Mouse (Mus musculus): ENCODE measurements at regions not wholly inside any gene's neighbourhood (a gene's known extent, or its start where the extent isn't known, plus 50 kb on each side); places are given as distances from the start of the nearest gene placed in this dataset.

GRCm38 (mm10) chr10:9117648-9118551 lies 232.0 kb upstream of the Sash1 start:
- H3K27ac ChIP-seq (replicated peaks; ENCODE audit: low read depth, low read length), result no peak overlapping the region
- no peaks in the 10 kb centered on the region for H3K4me1 ChIP-seq (ENCODE audit: control insufficient read depth, insufficient read depth, insufficient read length, low read length)
- H3K4me3 ChIP-seq (ENCODE audit: insufficient read depth, low read depth, low read length), result peak overlapping the region; percentile 18; the same call in 1 of the 2 replicates

DNA sequence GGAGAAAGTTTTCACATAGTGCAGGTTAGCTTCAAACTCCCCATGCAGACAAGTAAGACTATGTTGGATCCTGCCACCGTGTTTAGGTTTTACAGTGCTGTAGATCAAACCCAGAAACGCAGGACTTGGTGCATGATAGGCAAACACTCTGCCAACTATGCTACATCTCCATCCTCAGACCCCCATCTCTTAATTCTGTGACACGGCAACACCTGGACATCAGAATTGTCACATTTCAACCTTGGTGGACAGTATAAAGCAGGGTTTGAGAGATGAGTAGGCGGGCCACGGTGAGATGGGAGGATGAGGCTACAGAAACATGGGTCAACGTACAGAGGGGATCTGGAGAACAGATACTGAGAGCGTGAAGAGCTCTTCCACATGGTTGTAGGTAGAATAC lies 231.3 kb upstream of the Sash1 start:
- H3K4me1 ChIP-seq (ENCODE audit: control insufficient read depth, insufficient read depth, insufficient read length, low read length), result no peaks in the 10 kb centered on the region
- H3K27ac ChIP-seq (replicated peaks; ENCODE audit: low read depth, low read length), result no peak overlapping the region
- H3K4me3 ChIP-seq (ENCODE audit: insufficient read depth, low read depth, low read length), result peak overlapping the region; percentile 18; the same call in 1 of the 2 replicates

DNA sequence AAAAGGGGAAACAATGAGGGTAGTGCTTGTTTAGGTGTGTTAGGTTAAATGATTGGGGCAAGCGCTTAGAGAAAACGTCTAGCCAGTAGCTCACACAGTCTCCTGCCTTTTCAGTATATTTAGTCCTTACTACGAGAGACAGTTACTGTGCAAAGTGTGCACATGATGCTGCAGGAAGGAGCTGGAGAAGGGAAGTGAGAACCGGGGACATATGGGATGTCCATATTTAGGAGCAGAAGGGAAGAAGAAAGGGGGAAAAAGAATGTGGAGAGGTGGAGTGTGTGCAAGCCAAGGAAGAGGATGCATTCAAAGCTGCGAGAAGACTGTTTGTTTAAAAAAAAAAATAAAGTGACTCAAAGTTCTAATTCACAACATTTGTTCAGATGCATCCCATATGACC lies 227.8 kb upstream of the Sash1 start:
- no peak overlapping the region for H3K4me3 ChIP-seq (ENCODE audit: insufficient read depth, low read depth, low read length)
- no peak overlapping the region for H3K27ac ChIP-seq (replicated peaks; ENCODE audit: low read depth, low read length)
- H3K4me1 ChIP-seq (ENCODE audit: control insufficient read depth, insufficient read depth, insufficient read length, low read length), result no peaks in the 10 kb centered on the region

GRCm38 (mm10) chr10:9111051-9111450 lies 225.2 kb upstream of the Sash1 start:
- no peaks in the 10 kb centered on the region for H3K4me1 ChIP-seq (ENCODE audit: control insufficient read depth, insufficient read depth, insufficient read length, low read length)
- no peak overlapping the region for H3K4me3 ChIP-seq (ENCODE audit: insufficient read depth, low read depth, low read length)
- H3K27ac ChIP-seq (replicated peaks; ENCODE audit: low read depth, low read length), result no peak overlapping the region

DNA sequence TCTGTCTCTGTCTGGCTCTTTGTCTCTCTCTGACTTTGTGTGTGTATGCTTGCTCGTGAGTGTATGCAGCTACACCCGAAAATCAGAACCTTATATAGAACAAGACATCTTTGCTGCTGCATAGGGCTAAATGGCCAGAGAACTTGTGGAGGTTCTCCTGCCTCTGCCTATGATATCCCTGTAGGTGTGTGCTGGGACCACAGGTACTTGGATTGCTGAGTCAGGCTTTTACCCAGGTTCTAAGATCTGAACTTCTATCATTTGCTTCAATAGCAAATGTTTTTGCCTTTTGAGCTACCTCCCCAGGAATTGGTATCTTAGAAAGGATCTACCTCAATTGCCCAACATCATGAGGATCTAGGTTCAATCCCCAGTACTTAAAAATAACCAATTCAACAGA lies 210.3 kb upstream of the Sash1 start:
- no peak overlapping the region for H3K27ac ChIP-seq (replicated peaks; ENCODE audit: low read depth, low read length)

GRCm38 (mm10) chr10:9095163-9095562 lies 209.3 kb upstream of the Sash1 start:
- Histone ChIP-seq H3K4me1 (ENCODE audit: control insufficient read depth, insufficient read depth, insufficient read length, low read length) (no peaks in the 10 kb centered on the region; the same call in 1 of the 2 replicates), H3K4me3 (ENCODE audit: insufficient read depth, low read depth, low read length) (no peak overlapping the region), H3K27ac (replicated peaks; ENCODE audit: low read depth, low read length) (no peak overlapping the region)

More for the DNA sequence above, 210.3 kb upstream of the Sash1 start:
- Histone ChIP-seq H3K4me1 (ENCODE audit: control insufficient read depth, insufficient read depth, insufficient read length, low read length) (no peaks in the 10 kb centered on the region; the same call in 1 of the 2 replicates), H3K4me3 (ENCODE audit: insufficient read depth, low read depth, low read length) (no peak overlapping the region)

DNA sequence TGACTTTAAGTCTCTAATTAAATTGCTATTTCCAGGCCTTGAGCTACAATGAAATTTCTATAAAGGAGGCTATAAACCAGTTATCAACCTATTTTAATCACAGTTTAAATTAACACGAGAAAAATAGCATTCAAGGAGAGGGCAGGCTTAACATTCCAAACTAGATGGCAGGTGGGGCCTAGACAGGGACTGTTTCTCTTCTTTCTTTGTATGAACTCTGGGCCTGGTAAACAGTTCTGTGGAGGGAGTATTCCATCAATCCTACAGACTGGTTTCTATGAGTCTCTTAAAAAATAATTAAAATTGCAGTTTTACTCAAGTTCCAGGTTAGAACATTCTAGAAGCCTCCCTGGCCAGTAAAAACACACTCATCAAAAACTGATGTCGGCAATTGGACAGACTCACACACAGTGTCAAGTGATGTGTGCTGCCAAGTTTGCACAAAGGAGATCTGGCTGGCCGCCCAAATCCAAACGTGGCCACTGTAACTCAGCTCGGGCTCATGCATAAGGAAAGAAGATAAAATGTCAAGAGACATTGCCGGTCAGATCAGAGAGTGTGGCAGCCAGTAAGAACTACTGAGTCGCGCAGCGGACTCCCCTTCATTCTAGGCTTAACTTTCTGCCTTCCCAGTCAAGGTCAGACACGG lies 206.5 kb upstream of the Sash1 start:
- H3K27ac ChIP-seq (replicated peaks; ENCODE audit: low read depth, low read length), result no peak overlapping the region
- no peaks in the 10 kb centered on the region; the same call in 1 of the 2 replicates for H3K4me1 ChIP-seq (ENCODE audit: control insufficient read depth, insufficient read depth, insufficient read length, low read length)
- no peak overlapping the region for H3K4me3 ChIP-seq (ENCODE audit: insufficient read depth, low read depth, low read length)

DNA sequence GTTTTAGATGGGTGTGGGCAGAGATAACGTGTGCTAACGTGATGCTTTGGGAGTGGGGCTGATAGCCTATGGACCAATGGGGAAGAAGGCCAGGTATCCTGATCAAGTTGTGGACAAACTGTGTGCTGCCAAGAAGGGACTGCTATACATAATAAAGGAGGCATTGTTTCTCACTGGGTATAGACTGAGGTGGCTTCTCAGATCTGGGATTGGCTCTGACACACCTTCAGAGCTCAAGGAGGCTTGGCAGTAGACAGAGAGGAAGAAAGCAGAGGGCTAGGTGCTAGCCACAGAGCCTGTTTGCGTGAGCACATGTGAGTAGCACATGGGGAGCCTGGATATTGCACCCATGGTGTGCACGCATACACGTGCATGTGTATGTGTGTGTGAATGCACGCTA lies 205.1 kb upstream of the Sash1 start:
- Histone ChIP-seq H3K27ac (replicated peaks; ENCODE audit: low read depth, low read length) (no peak overlapping the region), H3K4me3 (ENCODE audit: insufficient read depth, low read depth, low read length) (no peak overlapping the region), H3K4me1 (ENCODE audit: control insufficient read depth, insufficient read depth, insufficient read length, low read length) (peaks cover 7% of the 10 kb centered on the region; the same call in 1 of the 2 replicates)

- peaks cover 7% of the 10 kb centered on the region for H3K4me1 ChIP-seq (ENCODE audit: control insufficient read depth, insufficient read depth, insufficient read length, low read length)
- no peak overlapping the region for H3K27ac ChIP-seq (replicated peaks; ENCODE audit: low read depth, low read length)
- H3K4me3 ChIP-seq (ENCODE audit: insufficient read depth, low read depth, low read length), result no peak overlapping the region
Measured at GRCm38 (mm10) chr10:9087871-9088270, 202.0 kb upstream of the Sash1 start.

DNA sequence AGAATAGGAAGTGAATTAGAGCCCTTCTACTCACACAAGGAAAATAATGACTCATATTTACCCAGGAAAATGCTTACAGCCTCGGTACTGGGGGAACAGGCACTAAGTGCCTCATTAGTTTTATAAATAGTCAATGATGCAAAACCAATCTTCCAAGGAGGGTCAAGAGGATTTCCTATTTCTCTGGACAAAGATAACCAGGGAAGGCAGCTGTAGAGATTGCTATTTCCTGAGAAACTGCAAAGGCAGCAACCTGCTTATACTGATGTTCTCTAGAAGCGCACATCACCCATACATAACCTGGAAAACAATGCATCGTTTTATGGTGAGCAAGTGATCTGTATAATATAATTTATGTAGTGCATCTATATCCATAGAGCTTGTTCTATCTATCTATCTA lies 201.3 kb upstream of the Sash1 start:
- H3K4me3 ChIP-seq (ENCODE audit: insufficient read depth, low read depth, low read length), result no peak overlapping the region
- peaks cover 7% of the 10 kb centered on the region; the same call in 1 of the 2 replicates for H3K4me1 ChIP-seq (ENCODE audit: control insufficient read depth, insufficient read depth, insufficient read length, low read length)
- H3K27ac ChIP-seq (replicated peaks; ENCODE audit: low read depth, low read length), result no peak overlapping the region

- H3K4me3 ChIP-seq (ENCODE audit: insufficient read depth, low read depth, low read length), result no peak overlapping the region
- peaks cover 7% of the 10 kb centered on the region; the same call in 1 of the 2 replicates for H3K4me1 ChIP-seq (ENCODE audit: control insufficient read depth, insufficient read depth, insufficient read length, low read length)
- H3K27ac ChIP-seq (replicated peaks; ENCODE audit: low read depth, low read length), result no peak overlapping the region
Measured at GRCm38 (mm10) chr10:9086666-9087065, 200.8 kb upstream of the Sash1 start.

DNA sequence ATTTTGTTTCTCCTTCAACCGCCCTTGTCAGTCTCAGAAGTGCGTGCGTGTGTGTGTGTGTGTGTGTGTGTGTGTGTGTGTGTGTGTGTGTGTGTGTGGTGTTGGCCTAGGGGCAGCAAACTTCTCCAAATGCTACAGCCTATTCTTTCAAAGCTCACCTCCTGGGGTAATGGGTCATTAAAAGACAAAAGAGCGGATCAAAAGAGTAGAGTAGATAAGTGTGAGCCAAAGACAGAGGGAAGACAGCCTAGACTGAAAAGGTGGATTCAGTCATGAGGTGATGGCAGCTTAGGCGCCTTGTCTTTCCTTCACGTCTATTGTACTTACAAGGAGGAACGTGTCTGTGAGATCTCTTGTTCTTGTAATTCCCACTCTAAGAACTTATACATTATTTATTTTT lies 199.6 kb upstream of the Sash1 start:
- H3K27ac ChIP-seq (replicated peaks; ENCODE audit: low read depth, low read length), result no peak overlapping the region
- H3K4me1 ChIP-seq (ENCODE audit: control insufficient read depth, insufficient read depth, insufficient read length, low read length), result peaks cover 7% of the 10 kb centered on the region; the same call in 1 of the 2 replicates
- H3K4me3 ChIP-seq (ENCODE audit: insufficient read depth, low read depth, low read length), result no peak overlapping the region

DNA sequence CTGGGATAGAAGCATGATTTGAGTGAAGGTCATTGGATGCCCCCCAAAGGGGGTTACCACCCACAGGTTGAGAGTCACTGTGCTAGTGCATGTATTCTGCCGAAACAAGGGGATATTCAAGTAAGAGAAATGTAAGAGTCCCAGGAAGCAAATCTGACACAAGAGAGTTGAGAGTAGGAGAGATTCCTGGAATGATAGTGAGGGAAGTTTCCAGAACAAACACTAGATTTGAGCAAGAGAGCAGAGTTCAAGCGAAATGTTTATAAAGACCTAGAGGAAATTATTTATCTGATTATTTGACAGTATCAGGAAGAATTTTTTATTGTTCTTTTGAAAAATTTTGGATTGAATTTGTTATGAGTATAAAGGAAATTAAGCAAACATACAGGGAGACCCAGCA lies 189.0 kb upstream of the Sash1 start:
- no peak overlapping the region for H3K27ac ChIP-seq (replicated peaks; ENCODE audit: low read depth, low read length)
- no peak overlapping the region for H3K4me3 ChIP-seq (ENCODE audit: insufficient read depth, low read depth, low read length)
- no peaks in the 10 kb centered on the region for H3K4me1 ChIP-seq (ENCODE audit: control insufficient read depth, insufficient read depth, insufficient read length, low read length)

- H3K27ac ChIP-seq (replicated peaks; ENCODE audit: low read depth, low read length), result no peak overlapping the region
- H3K4me3 ChIP-seq (ENCODE audit: insufficient read depth, low read depth, low read length), result no peak overlapping the region
- H3K4me1 ChIP-seq (ENCODE audit: control insufficient read depth, insufficient read depth, insufficient read length, low read length), result no peaks in the 10 kb centered on the region
Measured at GRCm38 (mm10) chr10:9071630-9072029, 185.8 kb upstream of the Sash1 start.

- H3K27ac ChIP-seq (replicated peaks; ENCODE audit: low read depth, low read length), result no peak overlapping the region
- H3K4me1 ChIP-seq (ENCODE audit: control insufficient read depth, insufficient read depth, insufficient read length, low read length), result no peaks in the 10 kb centered on the region
- H3K4me3 ChIP-seq (ENCODE audit: insufficient read depth, low read depth, low read length), result no peak overlapping the region
Measured at GRCm38 (mm10) chr10:9069608-9070190, 183.8 kb upstream of the Sash1 start.
